Mouse (Mus musculus): ENCODE results near the gene Ahcy. TPM values are rescaled to one million over a fixed set of nuclear protein-coding genes. Genes with fewer than 3 reads are reported as not detected.

Gene Ahcy
- polyA plus RNA-seq, 1 experiment from 2014 or later, result 224 TPM

DNA sequence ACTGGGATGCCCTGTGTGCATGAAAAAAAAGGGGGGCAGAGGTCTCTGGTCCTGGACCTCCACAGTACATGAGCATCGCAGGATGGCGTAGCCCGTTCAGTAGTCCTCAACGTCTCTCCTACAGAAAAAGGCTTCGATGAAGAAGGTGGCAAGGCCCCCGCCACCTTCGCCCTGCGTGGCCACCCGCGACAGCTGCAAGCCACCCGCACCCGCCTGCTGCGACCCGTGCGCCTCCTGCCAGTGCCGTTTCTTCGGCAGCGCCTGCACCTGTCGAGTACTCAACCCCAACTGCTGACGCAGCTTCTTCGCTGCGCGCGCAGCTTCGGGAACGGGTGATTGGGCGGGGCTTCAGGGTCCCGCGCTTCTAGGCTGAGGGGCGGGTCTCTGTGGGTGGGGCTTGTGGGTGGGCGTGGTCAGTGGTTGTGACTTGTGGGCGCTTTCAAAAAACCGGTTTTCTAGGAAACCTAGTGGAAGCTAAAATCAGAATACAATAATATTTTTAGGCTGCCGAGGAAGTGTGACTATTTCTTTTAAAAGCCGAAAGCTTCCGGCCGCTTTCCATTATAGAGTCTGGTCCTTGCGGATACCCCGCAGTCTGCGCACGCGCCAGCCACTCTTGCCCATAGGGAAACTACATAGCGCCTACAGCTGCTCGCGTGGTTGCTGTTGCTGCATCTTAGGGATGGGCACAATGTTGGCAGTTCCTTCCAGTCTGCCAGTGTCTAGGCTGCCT is 23.6 kb downstream of the Ahcy start:
- Histone ChIP-seq H3K36me3 (replicated peaks; ENCODE audit: insufficient read depth, low read length) (no peaks in the 10 kb centered on the region), H3K4me2 (ENCODE audit: low read depth, low read length) (peak overlapping the region; percentile 94), H3K4me1 (ENCODE audit: insufficient read depth) (peaks cover 23% of the 10 kb centered on the region), H3K9me3 (ENCODE audit: low read length) (no peaks in the 10 kb centered on the region), H3K27me3 (ENCODE audit: insufficient read depth, low read length) (no peaks in the 10 kb centered on the region), H3K27ac (ENCODE audit: low read depth) (peak overlapping the region; percentile 95), H3K4me3 (ENCODE audit: low read depth, low read length) (peak overlapping the region; percentile 51), H3K9ac (replicated peaks) (peak overlapping the region; percentile 70)
- under 1% methylated on average over 45 of the region's 45 CpGs for WGBS (ENCODE audit: insufficient replicate concordance)
- ATAC-seq (peak; percentile 79), DNase-seq (peak; percentile 99)
- TF ChIP-seq CTCF (IDR thresholded peaks at IDR 0.05; ENCODE audit: low read depth) (no peak), EP300 (IDR thresholded peaks at IDR 0.05; ENCODE audit: low read depth) (no peak; the same call in 1 of the 2 replicates)

DNA sequence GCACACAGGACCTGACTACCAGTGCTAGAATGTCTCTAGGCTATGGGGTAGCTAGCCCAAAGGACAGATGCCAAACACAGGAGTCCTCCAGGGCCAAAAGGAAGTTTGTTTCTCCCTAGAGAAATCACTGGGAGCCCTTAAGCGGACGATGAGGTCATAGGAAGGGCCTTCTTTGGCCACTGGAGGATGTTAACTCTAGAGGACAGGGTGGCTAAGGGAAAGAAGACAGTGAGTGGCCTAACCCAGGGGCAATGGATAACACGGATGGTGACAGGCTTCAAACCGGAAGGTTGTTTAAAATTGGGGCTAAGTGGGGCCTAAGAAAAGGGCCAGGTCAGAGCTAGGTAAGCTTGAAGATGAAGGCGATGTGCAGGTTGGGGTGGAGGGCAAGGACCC is 24.2 kb downstream of the Ahcy start:
- DNase-seq (no peak), ATAC-seq (no peak)
- Histone ChIP-seq H3K9me3 (ENCODE audit: low read length) (no peaks in the 10 kb centered on the region), H3K4me1 (ENCODE audit: insufficient read depth) (peaks cover 19% of the 10 kb centered on the region), H3K36me3 (replicated peaks; ENCODE audit: insufficient read depth, low read length) (no peaks in the 10 kb centered on the region), H3K27ac (ENCODE audit: low read depth) (peak overlapping the region; percentile 95), H3K4me3 (ENCODE audit: low read depth, low read length) (peak overlapping the region; percentile 51), H3K27me3 (ENCODE audit: insufficient read depth, low read length) (no peaks in the 10 kb centered on the region), H3K9ac (replicated peaks) (peak overlapping the region; percentile 70), H3K4me2 (ENCODE audit: low read depth, low read length) (peak overlapping the region; percentile 94)
- WGBS (ENCODE audit: insufficient replicate concordance), result 29% methylated on average over 5 of the region's 5 CpGs
- no peak for TF ChIP-seq EP300 (IDR thresholded peaks at IDR 0.05; ENCODE audit: low read depth)
- TF ChIP-seq CTCF (IDR thresholded peaks at IDR 0.05; ENCODE audit: low read depth), result no peak

DNA sequence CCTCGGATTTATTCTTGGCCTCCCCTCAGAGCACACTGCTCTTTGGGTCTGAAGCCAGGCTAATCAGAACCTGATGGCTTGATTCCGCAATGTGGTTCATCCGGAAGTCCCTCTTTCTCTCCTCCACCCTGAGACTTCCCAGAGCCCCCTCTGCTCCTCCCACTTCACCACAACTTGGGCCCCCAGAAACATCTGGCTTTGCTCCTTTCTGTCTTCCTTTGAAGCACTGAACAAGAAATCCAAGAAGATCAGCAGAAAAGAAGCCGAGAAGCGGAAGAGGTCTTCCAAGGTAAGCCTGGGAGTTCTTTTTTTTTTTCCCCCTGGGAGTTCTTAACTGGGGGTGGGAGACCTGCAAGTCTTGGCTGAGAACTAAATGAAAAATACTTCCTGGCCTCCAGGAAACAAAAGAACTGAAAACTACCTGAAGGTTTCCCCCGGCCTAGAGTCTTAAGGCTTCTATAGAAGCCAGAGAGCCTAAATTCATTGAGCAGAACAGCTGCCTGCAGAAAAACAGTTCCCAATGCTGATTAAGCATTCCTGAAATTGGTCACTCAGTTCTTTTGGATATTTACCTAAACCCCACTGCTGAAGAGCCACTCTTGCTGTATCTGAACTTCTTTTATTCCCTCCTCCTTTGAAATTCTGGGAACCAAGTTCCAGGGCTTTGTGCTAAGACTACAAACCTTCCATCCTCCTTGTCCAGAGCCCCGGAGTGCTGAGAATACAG is 26.7 kb downstream of the Ahcy start:
- DNase-seq (no peak), ATAC-seq (no peak)
- no peaks in the 10 kb centered on the region for H3K9me3 ChIP-seq (ENCODE audit: low read length)
- WGBS (ENCODE audit: insufficient replicate concordance), result 70% methylated on average over 7 of the region's 7 CpGs
- no peak overlapping the region for H3K4me2 ChIP-seq (ENCODE audit: low read depth, low read length)
- H3K9ac ChIP-seq (replicated peaks), result no peak overlapping the region
- H3K27ac ChIP-seq (ENCODE audit: low read depth), result no peak overlapping the region
- H3K36me3 ChIP-seq (replicated peaks; ENCODE audit: insufficient read depth, low read length), result no peaks in the 10 kb centered on the region
- no peak overlapping the region for H3K4me3 ChIP-seq (ENCODE audit: low read depth, low read length)
- TF ChIP-seq EP300 (IDR thresholded peaks at IDR 0.05; ENCODE audit: low read depth), result no peak
- no peak for TF ChIP-seq CTCF (IDR thresholded peaks at IDR 0.05; ENCODE audit: low read depth)
- no peaks in the 10 kb centered on the region for H3K27me3 ChIP-seq (ENCODE audit: insufficient read depth, low read length)
- peaks cover 16% of the 10 kb centered on the region for H3K4me1 ChIP-seq (ENCODE audit: insufficient read depth)

DNA sequence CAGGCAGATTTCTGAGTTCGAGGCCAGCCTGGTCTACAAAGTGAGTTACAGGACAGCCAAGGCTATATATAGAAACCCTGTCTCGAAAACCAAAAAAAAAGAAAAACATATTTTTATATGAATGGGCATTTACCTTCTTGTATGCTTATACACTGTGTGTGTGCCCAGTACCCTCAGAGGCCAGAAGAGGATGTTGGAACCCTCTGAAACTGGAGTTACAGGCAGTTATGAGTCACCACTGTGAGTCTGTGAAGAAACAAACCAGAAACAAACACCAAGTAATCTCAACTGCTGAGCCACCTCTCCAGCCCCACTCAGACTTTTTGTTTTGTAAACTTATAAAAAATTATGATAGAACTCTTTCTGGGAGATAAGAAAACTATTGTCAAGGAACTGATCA is 27.5 kb downstream of the Ahcy start:
- no peak for TF ChIP-seq CTCF (IDR thresholded peaks at IDR 0.05; ENCODE audit: low read depth)
- no peak for TF ChIP-seq EP300 (IDR thresholded peaks at IDR 0.05; ENCODE audit: low read depth)

DNA sequence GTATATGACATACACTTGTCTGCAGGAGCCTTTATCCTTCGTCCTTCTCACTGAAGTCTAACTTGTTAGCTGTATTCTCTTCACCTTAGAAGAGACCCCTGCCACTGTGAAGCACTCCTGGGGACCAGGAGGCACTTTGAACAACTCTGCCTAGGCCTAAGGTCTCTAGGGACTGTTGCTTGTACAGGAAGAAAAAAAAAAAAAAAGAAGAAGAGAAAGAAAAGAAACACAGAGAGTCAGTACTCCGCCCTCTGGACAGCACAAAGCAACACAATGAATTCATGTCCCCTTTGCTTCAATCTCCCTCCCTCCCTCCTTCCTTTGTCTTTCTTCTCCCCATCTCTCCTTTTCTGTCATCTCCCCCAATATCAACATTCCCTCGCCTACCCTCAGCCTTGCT is 29.2 kb downstream of the Ahcy start:
- no peak for TF ChIP-seq EP300 (IDR thresholded peaks at IDR 0.05; ENCODE audit: low read depth)
- TF ChIP-seq CTCF (IDR thresholded peaks at IDR 0.05; ENCODE audit: low read depth), result no peak
- H3K9ac ChIP-seq (replicated peaks), result no peak overlapping the region
- H3K36me3 ChIP-seq (replicated peaks; ENCODE audit: insufficient read depth, low read length), result no peaks in the 10 kb centered on the region
- H3K27me3 ChIP-seq (ENCODE audit: insufficient read depth, low read length), result no peaks in the 10 kb centered on the region
- no peaks in the 10 kb centered on the region for H3K9me3 ChIP-seq (ENCODE audit: low read length)
- 61% methylated on average over 3 of the region's 3 CpGs for WGBS (ENCODE audit: insufficient replicate concordance)
- no peak overlapping the region for H3K27ac ChIP-seq (ENCODE audit: low read depth)
- H3K4me3 ChIP-seq (ENCODE audit: low read depth, low read length), result no peak overlapping the region
- ATAC-seq (no peak), DNase-seq (no peak)
- peaks cover 2% of the 10 kb centered on the region for H3K4me1 ChIP-seq (ENCODE audit: insufficient read depth)
- no peak overlapping the region for H3K4me2 ChIP-seq (ENCODE audit: low read depth, low read length)

More for the DNA sequence above, 27.5 kb downstream of the Ahcy start:
- WGBS (ENCODE audit: insufficient replicate concordance), result 72% methylated on average over 2 of the region's 2 CpGs
- peaks cover 15% of the 10 kb centered on the region for H3K4me1 ChIP-seq (ENCODE audit: insufficient read depth)
- no peaks in the 10 kb centered on the region for H3K9me3 ChIP-seq (ENCODE audit: low read length)
- ATAC-seq, result no peak
- H3K27ac ChIP-seq (ENCODE audit: low read depth), result no peak overlapping the region
- no peaks in the 10 kb centered on the region for H3K27me3 ChIP-seq (ENCODE audit: insufficient read depth, low read length)
- H3K36me3 ChIP-seq (replicated peaks; ENCODE audit: insufficient read depth, low read length), result no peaks in the 10 kb centered on the region
- no peak overlapping the region for H3K4me3 ChIP-seq (ENCODE audit: low read depth, low read length)
- no peak overlapping the region for H3K9ac ChIP-seq (replicated peaks)
- H3K4me2 ChIP-seq (ENCODE audit: low read depth, low read length), result no peak overlapping the region
- DNase-seq, result no peak

DNA sequence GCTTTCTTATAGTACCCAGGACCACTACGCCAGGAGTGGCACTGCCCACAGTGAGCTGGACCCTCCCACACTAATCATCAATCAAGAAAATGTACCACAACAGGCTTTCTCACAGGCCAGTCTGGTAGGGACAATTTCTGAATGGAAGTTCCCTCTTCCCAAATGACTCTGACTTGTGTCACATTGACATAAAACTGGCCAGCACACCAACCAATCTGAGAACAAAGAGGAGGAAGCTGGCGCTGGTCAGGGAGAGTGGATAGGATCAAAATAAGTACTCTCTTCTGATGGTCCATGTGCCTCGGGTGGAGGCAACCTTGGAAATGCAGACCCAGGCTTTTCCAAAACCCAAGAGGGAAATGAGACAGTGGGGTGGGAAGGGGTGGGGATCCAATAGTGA is 29.8 kb downstream of the Ahcy start:
- TF ChIP-seq CTCF (IDR thresholded peaks at IDR 0.05; ENCODE audit: low read depth) (no peak), EP300 (IDR thresholded peaks at IDR 0.05; ENCODE audit: low read depth) (no peak)
- WGBS (ENCODE audit: insufficient replicate concordance), result 73% methylated on average over 3 of the region's 3 CpGs
- Histone ChIP-seq H3K9me3 (ENCODE audit: low read length) (no peaks in the 10 kb centered on the region), H3K9ac (replicated peaks) (no peak overlapping the region), H3K36me3 (replicated peaks; ENCODE audit: insufficient read depth, low read length) (no peaks in the 10 kb centered on the region), H3K4me2 (ENCODE audit: low read depth, low read length) (no peak overlapping the region), H3K27me3 (ENCODE audit: insufficient read depth, low read length) (no peaks in the 10 kb centered on the region), H3K4me3 (ENCODE audit: low read depth, low read length) (no peak overlapping the region), H3K27ac (ENCODE audit: low read depth) (no peak overlapping the region), H3K4me1 (ENCODE audit: insufficient read depth) (no peaks in the 10 kb centered on the region)
- ATAC-seq (no peak), DNase-seq (no peak)
